Mouse (Mus musculus) lung, postnatal 10 days (tissue): ENCODE measurements around the gene Psg19.
"Not testable (repeated sequence)": the region's sequence is repeated elsewhere in the genome, so short reads cannot be mapped to it uniquely, and the experiment has no call there.

Source experiments
- DNase-seq: peaks from one replicate; pipeline ENCODE4 v3.0.0; 2021

Psg19 gene

DNA sequence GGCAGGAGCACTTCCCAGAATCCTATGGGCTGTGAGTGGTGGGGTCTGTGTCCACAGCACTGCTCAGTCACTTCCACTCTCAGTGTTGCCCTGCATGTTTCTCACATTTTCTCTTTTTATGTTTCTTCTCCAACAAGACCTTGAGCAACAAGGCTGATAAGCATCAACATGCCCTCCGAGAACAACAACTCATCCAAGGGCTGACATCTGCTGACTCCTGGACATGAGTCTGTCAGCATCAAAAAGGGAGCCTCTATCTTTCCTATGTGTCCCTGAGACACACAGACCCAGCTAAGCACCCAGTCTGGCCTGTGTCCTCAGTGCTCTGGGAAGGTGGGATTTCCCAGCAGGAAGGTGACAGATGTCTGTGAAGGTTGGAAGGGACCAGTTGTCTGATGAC is at the start of gene Psg19:
Gene Psg19, minus strand, starts transcription at position 101 of the 400 bp plus-strand sequence.
- no peak for DNase-seq

DNA sequence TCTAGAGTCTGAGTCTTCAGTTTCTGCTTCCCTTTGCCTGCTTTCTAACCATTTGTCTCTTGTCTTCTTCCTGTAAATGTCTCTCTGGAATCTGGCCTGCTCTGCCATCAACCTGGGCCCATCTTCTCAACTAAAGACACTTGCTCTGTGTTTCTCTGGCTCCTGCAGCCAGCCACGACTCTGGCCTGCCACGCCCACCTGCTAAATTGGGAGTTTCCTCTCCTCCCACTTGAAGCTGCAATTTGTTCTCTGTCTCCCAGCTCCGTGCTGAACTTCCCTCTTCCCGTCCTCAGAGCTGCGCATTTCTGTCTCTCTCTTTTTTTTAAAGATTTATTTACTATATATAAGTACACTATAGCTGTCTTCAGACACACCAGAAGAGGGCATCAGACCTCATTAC is 46.5 kb upstream of the Psg19 start:
- peak; percentile 9 for DNase-seq

DNA sequence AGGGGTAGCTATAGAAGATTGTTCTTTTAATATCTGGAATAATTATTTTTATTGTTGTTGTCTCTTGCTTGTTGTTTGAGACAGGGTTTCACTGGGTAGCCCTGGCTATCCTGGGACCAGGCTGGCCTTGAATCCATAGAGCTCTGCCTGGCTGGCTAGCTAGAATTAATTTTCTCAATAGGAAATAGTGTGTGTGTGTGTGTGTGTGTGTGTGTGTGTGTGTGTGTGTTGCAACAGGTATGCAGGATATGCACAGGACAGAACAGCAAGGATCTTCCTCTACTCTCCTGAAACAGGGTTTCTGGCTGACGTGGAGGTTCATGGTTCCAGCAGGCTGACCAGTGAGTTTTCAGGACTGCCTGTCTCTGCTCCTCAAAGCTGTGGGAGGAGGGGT is 42.9 kb upstream of the Psg19 start:
- DNase-seq: peak; percentile 14

DNA sequence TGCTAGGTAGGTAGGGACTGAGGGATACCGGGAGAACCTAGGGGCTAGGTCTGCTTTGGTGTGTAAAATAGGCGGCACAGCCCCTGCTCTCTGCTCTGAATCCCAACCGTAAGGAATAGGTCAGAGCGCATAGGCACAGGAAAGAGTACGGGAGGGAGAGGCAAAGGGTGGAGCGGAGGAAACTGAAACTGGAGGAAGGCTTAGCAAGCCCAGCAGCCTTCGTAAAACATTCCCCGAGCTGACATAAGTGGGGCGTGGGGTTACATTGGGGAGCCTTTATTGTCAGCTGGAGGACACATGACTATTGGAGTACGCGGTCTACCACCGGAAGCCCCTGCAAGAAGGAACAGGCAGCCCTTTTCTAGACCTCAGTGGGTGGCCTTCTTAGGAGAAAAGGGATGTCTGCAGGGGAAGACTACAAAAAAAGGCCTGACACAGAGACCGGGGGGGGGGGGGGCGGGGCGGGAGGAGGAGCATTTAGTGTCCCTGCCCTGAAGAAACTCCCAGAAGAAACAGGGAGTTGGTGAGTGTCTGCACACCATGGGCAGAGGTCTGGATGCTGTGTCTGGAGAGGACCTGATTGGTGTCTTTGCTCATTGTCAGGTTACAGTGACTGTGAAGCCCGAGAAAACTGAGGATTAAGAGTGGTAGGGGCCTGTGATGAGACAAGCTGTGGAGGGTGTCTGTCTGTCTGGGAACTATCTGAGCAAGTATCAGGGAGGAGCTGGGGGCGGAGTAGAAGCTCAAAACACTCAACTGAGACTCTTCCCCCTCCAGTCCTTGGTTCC is 42.3 kb upstream of the Psg19 start:
- DNase-seq: peak; percentile 88

DNA sequence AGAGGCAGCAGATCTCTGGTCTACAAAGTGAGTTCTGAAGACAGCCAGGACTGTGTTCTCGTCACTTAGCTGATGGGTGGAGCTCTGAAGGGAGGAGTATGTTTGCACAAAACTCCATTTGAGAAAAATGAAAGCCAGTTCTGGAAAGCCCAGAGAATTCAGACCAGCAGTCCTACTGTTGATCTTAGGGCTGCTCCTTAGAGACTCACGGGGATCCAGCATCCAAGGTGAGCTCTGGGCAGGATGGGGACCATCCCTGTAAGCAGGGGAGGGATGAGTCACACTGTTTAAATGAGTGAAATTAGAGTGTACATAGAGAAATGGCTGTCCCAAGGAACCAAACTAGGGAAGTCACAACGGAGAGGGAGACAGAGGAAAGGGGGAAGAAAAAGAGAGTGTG is 41.5 kb upstream of the Psg19 start, which contains the start of gene Mill2:
Gene Mill2, plus strand, starts transcription at position 102 of the 400 bp plus-strand sequence.
- peak; percentile 80 for DNase-seq

DNA sequence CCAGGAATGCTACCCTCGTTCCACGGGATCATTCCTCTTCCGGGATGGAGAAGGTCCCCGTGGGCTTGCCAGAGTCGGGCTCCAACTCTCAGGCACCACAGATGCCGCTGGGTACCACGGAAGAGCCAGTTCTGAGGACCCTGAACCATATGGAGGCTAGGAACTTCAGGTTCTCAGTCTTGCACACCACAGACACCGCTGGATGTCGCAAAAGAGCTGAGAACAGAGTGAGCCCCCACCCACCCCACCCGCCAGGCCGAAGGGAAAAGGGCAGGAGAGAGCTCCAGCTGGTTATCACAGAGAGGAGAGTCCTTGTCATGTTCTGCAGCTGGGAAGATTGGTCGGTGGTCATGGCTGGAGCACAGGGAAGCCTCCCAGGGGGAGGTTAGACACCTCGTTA is 34.0 kb upstream of the Psg19 start:
- peak; percentile 50 for DNase-seq

DNA sequence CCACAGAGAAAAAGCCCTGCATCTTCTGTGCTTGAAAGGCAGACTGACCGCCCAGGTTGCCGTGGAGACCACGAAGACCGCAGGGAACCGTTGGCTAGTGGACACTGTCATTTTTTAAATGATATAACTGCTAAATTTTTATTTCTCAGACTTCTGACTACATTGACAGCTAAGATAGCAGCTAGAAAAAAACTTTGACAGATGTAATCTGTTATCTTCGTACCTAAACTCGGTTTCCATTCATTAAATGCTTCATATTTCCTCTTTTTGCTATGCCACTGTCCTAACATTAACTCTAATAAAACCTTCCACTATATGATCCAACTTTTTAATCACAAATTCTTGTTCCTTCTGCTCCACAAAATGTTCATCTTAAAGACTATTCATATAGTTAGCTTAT is 31.2 kb upstream of the Psg19 start:
- DNase-seq: no peak

DNA sequence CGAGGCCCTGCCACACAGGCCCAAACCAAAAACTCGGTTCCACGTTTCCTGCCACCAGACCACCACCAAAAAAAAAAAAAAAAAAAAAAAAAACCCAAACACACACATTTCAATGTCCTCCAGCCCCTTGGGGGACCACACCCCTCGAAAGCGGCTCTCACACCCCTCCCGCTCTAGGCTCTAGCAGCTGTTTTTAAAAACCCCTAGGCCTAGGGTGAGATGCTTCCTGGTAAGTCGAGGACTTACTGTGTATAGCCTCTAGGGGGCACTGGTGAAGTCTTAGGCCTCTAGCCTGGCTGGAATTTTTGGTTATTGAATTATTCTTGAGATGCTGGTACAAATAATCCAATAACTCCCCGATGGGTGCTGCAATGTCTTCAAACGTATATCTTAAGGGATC is 30.3 kb upstream of the Psg19 start:
- DNase-seq: peak; percentile 55

DNA sequence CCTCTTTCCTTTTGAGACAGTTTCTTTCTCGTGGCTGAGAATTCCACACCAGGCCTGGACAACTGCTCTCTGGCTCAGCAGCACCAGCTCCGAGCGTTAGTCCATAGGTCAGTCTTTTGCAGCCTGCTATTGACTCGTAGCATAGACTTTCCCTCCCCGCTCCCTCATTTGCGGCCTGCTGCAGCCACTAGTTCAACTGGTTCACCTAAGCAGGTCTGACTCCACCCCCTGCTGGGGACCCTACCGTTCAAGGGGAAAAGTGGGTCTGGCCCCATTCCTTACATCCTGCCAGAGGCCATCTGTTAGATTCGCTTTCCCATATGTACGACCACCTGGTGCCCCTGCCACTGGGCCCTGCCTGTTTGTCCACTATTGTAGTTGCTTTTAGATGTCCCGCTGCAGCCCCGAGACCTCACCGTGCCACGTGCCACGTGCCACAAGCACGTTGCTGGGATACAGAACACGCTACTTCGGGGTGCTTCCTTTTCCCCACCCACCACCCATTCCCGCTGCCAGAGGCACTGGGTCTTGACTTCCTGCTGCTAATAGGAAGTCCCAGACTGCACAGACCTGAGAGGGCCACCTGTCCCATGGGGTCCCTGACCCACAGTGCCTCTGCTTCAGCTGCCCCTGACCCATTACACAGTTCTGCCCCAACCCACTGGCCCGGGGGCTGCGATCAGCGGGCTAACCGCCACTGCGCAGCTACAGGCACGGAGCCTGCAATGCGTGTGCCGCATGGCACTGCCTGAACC is 29.6 kb upstream of the Psg19 start:
- no peak for DNase-seq

DNA sequence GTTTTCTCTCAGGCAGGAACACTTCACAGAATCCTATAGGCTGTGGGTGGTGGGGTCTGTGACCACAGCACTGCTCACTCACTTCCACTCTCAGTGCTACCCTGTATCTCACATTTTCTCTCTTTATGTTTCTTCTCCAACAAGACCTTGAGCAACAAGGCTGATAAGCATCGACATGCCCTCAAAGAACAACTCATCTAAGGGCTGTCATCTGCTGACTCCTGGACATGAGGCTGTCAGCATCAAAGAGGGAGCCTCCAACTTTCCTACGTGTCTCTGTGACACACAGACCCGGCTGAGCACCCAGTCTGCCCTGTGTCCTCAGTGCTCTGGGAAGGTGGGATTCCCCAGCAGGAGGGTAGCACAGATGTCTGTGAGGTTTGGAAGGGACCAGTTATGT is 23.2 kb upstream of the Psg19 start, which contains the start of gene Psg17:
Gene Psg17, minus strand, starts transcription at position 101 of the 400 bp plus-strand sequence.
- no peak for DNase-seq

DNA sequence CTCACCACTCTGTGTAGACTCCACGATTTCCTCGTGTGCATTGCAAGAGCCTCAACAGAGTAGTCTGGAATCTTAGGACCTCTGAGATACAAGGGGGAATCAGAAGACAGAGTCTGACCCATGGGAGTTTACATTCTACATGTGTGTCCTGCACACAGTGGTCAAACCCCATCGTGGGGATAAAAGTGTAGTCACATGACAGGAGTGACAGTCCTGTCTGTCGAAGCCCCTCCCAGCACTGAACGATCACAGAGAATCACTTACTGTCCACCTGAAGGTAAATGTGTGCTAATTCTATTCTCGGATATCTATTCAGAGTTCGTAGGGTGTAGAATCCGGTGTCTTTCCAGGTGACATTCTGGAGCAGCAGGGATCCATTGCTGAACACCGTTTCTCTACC is 20.0 kb upstream of the Psg19 start:
- no peak for DNase-seq

DNA sequence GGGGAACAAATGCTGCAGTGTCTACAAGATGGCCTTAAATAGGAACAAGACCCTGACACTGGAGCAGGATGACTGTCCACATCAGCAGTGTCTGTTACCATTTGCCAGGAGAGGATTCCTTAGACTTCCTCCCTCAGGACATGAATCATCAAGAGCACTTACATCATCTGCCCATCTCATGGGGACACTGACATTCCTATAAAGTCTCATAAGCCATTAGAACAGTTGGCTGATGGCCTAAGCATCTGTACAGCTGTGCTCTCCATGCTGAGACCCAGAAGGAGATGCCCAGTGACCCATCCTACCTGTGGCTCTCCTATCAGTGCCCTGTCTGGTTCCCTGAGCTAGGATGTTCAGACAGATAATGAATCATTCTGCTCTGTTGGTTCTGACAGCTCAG is 5.2 kb upstream of the Psg19 start:
- DNase-seq: no peak

DNA sequence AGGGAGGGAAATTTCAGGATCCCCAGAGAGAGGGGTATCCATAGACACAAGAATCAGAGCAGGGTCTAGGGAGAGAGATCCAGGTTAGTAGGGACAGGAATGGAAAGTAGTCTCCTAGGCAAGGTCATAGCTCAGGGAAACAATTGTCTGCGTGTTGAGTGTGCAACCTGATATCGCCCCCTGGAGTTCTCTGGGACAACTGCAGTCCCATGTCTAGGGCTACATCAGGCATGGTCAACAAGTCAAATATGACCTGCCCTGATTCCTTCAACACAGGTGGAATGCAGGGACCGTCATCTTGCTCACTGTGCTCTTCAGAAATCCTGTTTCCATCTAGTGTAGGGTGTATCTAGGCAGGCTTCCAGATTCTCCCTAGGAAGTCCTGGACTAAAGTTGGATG is 809 bp upstream of the Psg19 start:
- DNase-seq: no peak

DNA sequence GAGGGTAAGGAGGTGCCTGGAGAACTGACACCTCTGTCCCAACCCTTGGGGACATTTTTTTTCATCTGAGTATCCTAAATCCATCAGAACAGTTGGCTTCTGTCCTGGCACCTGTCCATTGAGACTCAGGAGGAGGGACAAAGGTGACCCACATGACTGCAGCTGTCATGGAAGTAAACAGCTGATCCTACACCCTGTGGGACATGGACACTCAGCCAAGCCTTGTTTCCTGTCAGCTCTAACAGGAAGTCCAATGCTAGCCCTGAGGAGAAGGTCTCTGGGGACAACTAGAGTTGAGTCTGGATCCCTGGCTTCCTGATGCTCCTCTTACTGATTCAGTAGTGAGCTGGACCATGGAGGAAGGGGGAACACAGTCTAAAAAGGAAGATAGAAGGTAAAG is 7.6 kb downstream of the Psg19 start:
- not testable (repeated sequence) for DNase-seq

DNA sequence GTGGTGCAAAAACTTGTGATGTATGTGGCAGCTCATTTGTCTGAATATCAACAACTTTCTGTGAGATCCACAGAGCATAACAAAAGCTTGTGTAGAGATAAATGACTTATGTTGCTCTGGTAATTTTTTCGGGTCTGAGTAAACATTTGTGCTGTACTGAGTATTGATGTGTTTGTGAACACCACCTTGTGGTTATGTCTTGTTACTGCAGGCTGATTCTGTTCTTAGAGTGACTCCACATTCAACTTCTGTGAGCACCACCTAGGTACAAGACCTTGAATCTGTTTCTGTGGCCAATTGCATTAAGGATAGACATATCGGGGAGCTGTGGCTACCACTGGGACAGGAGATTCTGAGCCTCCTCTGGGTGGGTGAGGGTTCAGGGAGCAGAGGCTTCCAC is 17.0 kb downstream of the Psg19 start:
- not testable (repeated sequence) for DNase-seq

DNA sequence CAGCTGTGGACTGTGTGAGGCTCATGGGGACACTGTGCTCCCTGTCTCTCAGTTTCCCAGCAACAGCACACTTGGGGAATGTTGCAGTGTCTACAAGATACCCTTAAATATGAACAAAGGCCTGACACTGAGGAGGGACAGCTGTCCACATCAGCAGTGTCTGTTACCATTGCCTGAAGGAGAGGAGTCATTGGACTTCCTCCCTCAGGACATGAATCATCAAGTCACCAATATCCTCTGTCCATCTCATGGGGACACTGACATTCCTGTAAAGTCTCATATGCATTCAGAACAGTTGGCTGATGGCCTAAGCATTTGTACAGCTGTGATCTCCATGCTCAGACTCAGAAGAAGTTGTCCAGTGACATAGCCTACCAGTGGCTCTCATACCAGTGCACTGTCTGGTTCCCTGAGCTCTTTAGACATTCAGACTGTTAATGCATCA is 19.0 kb downstream of the Psg19 start:
- DNase-seq: peak; percentile 13

DNA sequence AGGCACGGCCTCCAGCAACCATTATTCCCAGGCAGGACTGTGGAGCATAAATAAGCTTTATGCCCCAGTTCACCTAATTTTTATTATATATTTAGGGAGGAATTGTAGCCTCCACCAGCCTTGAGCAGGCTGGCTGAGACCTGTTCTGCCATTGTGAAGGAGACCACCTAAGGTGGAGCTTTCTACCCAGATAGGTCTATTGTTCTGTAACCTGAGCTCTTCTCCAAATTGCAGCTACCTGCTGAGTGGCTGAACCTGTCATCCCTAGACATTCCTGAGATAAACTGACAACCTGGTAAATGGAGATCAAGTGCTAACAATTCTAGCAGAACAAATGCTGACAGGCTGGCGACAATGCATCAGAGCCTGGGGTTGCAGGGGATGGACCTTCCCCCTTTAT is 35.4 kb downstream of the Psg19 start:
- not testable (repeated sequence) for DNase-seq

DNA sequence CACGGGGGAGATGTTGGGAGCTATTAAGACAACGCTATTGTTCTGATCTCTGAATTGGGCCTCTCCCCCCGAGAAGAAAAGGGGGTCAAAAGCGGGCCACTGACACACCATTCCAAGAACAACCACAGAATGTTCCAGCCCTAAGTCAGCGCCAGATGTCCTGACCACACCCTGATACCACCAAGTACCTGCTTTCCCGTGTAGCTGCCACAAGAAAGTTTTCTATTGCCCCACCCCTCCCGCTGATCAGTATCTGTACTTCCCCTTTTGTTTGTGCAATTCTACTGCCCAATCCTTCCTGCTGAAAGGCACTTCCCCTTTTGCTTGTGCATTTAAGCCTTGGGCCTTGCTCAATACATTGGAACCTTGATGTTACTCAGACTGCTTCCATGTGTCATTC is 38.2 kb downstream of the Psg19 start:
- DNase-seq: not testable (repeated sequence)

DNA sequence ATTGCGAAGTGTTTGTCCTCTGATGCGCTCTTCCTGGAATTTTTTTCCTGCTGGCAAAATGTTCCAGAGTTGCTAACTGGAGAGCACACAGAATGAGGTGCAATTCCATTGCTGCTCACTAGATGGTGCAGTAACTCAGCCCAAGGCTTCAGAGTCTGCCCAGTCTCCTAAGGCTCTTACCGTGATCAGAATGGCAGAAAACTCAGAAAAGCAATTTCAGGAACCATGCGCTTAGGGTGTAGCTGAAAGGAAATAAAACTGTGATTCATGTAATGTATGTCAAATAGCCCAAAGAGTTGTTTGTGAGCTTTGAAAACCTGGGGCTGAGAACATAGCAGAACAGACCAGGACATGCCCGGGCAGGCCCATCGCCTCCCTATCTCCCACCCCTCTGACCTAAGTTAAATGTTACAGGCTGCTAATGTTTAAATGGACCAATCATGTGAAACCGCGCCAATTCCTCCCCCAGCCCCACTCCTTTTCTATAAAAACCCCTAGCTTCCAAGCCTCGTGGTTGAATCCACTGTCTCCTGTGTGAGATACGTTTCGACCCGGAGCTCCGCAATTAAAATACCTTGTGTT is 48.3 kb downstream of the Psg19 start:
- DNase-seq: peak; percentile 78

DNA sequence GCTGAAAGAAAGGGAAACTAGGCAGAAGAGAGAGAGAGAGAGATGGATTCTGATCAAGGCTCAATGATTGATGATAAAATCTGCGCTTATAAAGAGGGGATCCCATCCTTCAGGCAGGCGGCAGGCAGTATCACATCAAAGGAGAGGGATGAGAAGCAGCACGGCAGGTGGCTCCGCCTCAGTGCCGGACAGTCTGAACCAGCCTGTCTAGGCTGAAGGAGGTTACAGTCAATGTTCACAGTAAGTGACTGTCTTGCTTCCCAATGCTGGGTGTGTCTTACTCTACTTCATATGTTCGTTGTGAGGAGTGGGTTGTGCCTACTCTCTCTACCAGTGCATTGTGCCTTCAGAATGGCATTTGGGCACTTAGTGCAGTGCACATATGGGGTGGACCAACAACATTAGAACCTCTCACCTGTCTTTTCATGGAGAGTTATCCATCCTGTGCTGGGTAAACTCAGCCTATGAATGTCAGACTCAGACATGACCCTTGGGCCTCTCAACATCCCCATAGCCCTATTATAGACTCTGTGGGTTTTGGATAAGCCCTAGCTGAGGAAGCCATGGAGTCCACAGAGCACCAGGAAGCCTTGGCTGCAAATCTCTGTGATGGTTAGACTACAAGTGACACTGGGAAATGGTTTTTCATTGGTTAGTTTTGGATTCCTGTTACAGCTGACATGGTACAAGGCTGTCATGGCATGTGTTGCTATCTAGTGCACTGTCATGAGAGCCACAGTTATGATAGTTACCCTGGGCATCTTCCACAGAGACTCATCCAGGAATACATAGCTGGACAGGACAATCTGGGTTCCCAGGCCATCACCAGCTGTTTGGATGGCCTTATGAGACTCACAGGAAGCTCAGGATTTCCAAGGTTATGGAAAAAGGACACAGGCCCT is 49.1 kb downstream of the Psg19 start:
- no peak for DNase-seq

DNA sequence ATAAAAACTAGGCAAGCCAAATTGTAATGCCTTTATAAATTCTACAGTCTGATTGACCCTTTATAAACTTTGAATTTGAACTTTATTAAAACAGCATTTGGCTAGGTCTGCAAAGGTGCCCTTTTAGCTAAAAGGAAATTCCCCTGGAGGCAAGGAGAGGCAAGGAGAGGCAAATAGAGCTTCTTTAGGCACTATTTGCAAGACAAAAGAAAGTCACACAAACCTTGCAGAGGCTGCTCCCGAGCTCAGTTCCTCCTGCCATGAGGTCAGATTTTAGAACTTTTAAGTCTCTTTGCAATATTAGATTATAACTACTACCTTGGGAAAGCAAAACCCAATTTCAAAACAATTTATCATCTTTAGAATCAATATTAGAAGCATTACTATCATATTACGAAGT is 50.9 kb downstream of the Psg19 start:
- not testable (repeated sequence) for DNase-seq

DNA sequence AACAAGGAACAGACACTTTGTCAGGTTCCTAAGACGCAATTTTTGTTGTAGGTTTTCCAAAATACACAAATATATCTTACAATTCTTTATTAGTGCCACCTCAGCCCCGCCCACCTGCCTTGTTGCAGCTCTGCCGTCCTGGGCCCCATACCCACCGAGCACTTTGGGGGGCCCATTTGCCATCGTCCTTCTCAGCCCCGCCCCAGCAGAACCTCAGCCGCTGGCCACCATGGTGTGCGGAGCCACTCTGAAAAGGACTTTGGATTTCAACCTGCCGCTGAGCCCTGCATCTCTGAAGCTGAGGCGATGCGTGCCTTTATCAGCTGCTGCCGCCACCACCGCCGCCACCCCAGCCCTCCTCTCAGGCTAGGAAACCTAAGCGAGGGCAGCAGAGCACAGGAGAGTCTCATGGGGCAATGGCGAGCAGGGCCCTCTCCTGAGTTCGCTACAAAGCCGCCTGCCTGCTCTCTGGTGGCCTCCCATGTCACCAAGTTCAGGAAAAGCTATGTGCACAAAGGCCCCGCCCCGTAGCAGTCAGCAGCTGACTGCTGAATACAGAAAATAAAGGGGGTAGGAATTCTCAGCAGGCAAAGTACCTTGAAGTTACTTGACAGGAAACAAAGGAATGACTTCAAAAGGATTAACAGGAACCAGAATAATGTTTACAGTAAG is 52.0 kb downstream of the Psg19 start:
- peak; percentile 7 for DNase-seq
